23 mouse cellular contexts compared by ENCODE assay signal in the genomic region with DNA sequence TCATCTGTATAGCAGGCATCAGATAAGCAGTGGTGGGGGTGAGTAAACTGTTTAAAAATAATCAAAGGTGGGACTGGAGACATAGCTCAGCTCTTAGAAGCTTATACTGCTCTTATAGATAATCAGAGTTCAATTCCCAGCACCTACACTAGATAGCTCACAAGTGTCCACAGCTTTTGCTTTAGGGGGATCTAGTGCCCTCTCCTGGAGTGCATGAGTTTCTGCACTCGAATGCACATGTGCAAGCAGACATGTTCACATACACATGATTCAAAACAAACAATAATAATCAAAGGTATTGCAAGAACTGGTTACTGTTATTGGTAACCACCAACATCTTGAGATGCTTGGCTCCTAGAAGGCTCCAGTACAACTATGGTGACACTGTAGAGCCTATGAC.
DNase-seq lines count a peak whose midpoint lies in the region; ATAC-seq and TF ChIP-seq lines count a peak whose summit lies in the region.
"Had no signal": no experiment of that assay in that cellular context is flagged by ENCODE, and none has a peak within 500 bp of the region (broad histone marks: within the 10 kb centered on the region; RNA-seq: fewer than 3 reads in every experiment).

No protein-coding gene starts in this region.

- no peak overlapping the region for H3K4me3 ChIP-seq in kidney, postnatal 0 days (replicated peaks; ENCODE audit: low read depth, low read length)
- no peak overlapping the region for H3K4me3 ChIP-seq in kidney, embryonic 16.5 days (ENCODE audit: low read length)
- H3K4me3 ChIP-seq in E14TG2a.4 (replicated peaks; ENCODE audit: low read length), result no peak overlapping the region
- H3K4me3 ChIP-seq in cortical plate, adult 2 months (ENCODE audit: insufficient read depth, low read length), result no peak overlapping the region
- H3K4me3 ChIP-seq: forebrain, embryonic 12.5 days; heart, embryonic 12.5 days; lung, embryonic 15.5 days; megakaryocyte, embryonic 14.5 days had no signal

- no peaks in the 10 kb centered on the region for H3K36me3 ChIP-seq in kidney, postnatal 0 days (ENCODE audit: insufficient read depth, low read length)
- no peaks in the 10 kb centered on the region for H3K36me3 ChIP-seq in kidney, embryonic 16.5 days (ENCODE audit: insufficient read depth, low read length)
- H3K36me3 ChIP-seq in E14TG2a.4 (ENCODE audit: insufficient read depth, low read length), result no peaks in the 10 kb centered on the region
- H3K36me3 ChIP-seq: forebrain, embryonic 12.5 days; heart, embryonic 12.5 days; lung, embryonic 15.5 days had no signal

- ATAC-seq in kidney, postnatal 0 days (replicated peaks; ENCODE audit: low FRiP score, low read depth), result no peak
- ATAC-seq in kidney, embryonic 16.5 days (ENCODE audit: low FRiP score, low TSS enrichment), result no peak
- ATAC-seq: hindbrain, embryonic 16.5 days; midbrain, embryonic 16.5 days had no signal

- peak; percentile 13 for DNase-seq in embryo, embryonic 10 days (ENCODE audit: low spot score)
- DNase-seq in embryo, embryonic 11 days, result no peak
- no peak for DNase-seq in kidney, postnatal 0 days (ENCODE audit: low spot score)
- DNase-seq in kidney, postnatal 36 days, result no peak
- no peak for DNase-seq in right cerebral cortex, postnatal 36 days (ENCODE audit: low spot score in 2 of 2)
- DNase-seq: adrenal gland, adult 8-10 months; cerebellum, adult 18-20 months; cerebellum, postnatal 36 days; kidney, adult 2 months; kidney, postnatal 4 days; layer of hippocampus, postnatal 36 days; left cerebral cortex, postnatal 4 days; right cerebral cortex, postnatal 14 days; thymus, postnatal 14 days had no signal

- 84% methylated on average over 1 of the region's 1 CpGs for WGBS in kidney, postnatal 0 days
- 75% methylated on average over 1 of the region's 1 CpGs for WGBS in kidney, embryonic 16.5 days

- H3K27ac ChIP-seq in kidney, postnatal 0 days, result no peak overlapping the region
- no peak overlapping the region for H3K27ac ChIP-seq in kidney, embryonic 16.5 days (ENCODE audit: low read length)
- no peak overlapping the region for H3K27ac ChIP-seq in cortical plate, adult 2 months (ENCODE audit: insufficient read depth, low read length)
- H3K27ac ChIP-seq: forebrain, embryonic 12.5 days; lung, embryonic 15.5 days had no signal

- TF ChIP-seq CTCF in kidney, postnatal 0 days (IDR thresholded peaks at IDR 0.05; ENCODE audit: low read depth), result peak; percentile 36; the same call in 1 of the 2 replicates
- TF ChIP-seq CTCF in E14TG2a.4 (conservative IDR thresholded peaks at IDR 0.05; ENCODE audit: low read length), result peak; percentile 29
- TF ChIP-seq CTCF in cortical plate, adult 2 months (IDR thresholded peaks at IDR 0.05; ENCODE audit: extremely low read depth, insufficient read depth, low read length), result 0 out of 2 replicates have a peak, but pooled peaks have one; percentile 11

- H3K9ac ChIP-seq in kidney, postnatal 0 days (ENCODE audit: low read depth, low read length), result no peak overlapping the region
- no peak overlapping the region for H3K9ac ChIP-seq in kidney, embryonic 16.5 days (replicated peaks; ENCODE audit: low read length)
- H3K9ac ChIP-seq: forebrain, embryonic 12.5 days; heart, embryonic 12.5 days; lung, embryonic 15.5 days had no signal

- no peaks in the 10 kb centered on the region for H3K9me3 ChIP-seq in kidney, postnatal 0 days (replicated peaks; ENCODE audit: low read length)
- H3K9me3 ChIP-seq in kidney, embryonic 16.5 days (ENCODE audit: low read length), result no peaks in the 10 kb centered on the region
- H3K9me3 ChIP-seq in E14TG2a.4 (ENCODE audit: low read length), result no peaks in the 10 kb centered on the region
- H3K9me3 ChIP-seq: forebrain, embryonic 12.5 days; heart, embryonic 12.5 days; lung, embryonic 15.5 days had no signal

- H3K4me2 ChIP-seq in kidney, postnatal 0 days (ENCODE audit: low read length), result no peak overlapping the region
- H3K4me2 ChIP-seq in kidney, embryonic 16.5 days (replicated peaks; ENCODE audit: low read depth, low read length), result no peak overlapping the region
- H3K4me2 ChIP-seq: forebrain, embryonic 12.5 days; heart, embryonic 12.5 days; lung, embryonic 15.5 days had no signal

- H3K4me1 ChIP-seq in kidney, postnatal 0 days (replicated peaks; ENCODE audit: insufficient read depth, low read length), result no peaks in the 10 kb centered on the region
- no peaks in the 10 kb centered on the region for H3K4me1 ChIP-seq in kidney, embryonic 16.5 days (ENCODE audit: insufficient read depth, low read length)
- peaks cover 14% of the 10 kb centered on the region for H3K4me1 ChIP-seq in E14TG2a.4 (replicated peaks; ENCODE audit: low read depth, low read length)
- no peaks in the 10 kb centered on the region for H3K4me1 ChIP-seq in cortical plate, adult 2 months (ENCODE audit: control insufficient read depth, insufficient read depth, low read length)
- H3K4me1 ChIP-seq: heart, embryonic 12.5 days; lung, embryonic 15.5 days; megakaryocyte, embryonic 14.5 days had no signal

- H3K27me3 ChIP-seq in kidney, postnatal 0 days (ENCODE audit: insufficient read depth, low read length), result no peaks in the 10 kb centered on the region
- no peaks in the 10 kb centered on the region for H3K27me3 ChIP-seq in kidney, embryonic 16.5 days (ENCODE audit: insufficient read depth, low read length)
- H3K27me3 ChIP-seq in E14TG2a.4 (ENCODE audit: insufficient read depth, low read length), result no peaks in the 10 kb centered on the region
- H3K27me3 ChIP-seq: forebrain, embryonic 12.5 days; heart, embryonic 12.5 days; lung, embryonic 15.5 days; megakaryocyte, embryonic 14.5 days had no signal

- TF ChIP-seq POLR2A in cortical plate, adult 2 months (IDR thresholded peaks at IDR 0.05; ENCODE audit: extremely low read depth, insufficient read depth, low read length), result no peak
